Mouse (Mus musculus) liver, embryonic 15.5 days (tissue): ENCODE results near the gene Tbc1d10b. TPM values are rescaled to one million over a fixed set of nuclear protein-coding genes. Genes with fewer than 3 reads are reported as not detected.
"Not testable (repeated sequence)": the region's sequence is repeated elsewhere in the genome, so short reads cannot be mapped to it uniquely, and the experiment has no call there.

ENCODE experiments used
- ATAC-seq: fragments of 200-750 bp; cut with Nextera tagmentation; 2 replicates; pipeline ENCODE4 v1.8.0; 2017; ENCODE audit warnings: moderate number of reproducible peaks, mild to moderate bottlenecking, moderate library complexity; ENCODE audit not compliant: insufficient read depth
- H3K27ac ChIP-seq: fragments of 300-500 bp; sonication (generic); replicated peaks from 2 replicates; pipeline ENCODE4 v1.5.1; 2015; ENCODE audit warnings: mild to moderate bottlenecking, inconsistent platforms
- H3K27me3 ChIP-seq: fragments of 300-500 bp; sonication (generic); 2 replicates; pipeline ENCODE4 v1.6.1; 2015; ENCODE audit warnings: mild to moderate bottlenecking, inconsistent platforms
- H3K36me3 ChIP-seq: fragments of 300-500 bp; sonication (generic); replicated peaks from 2 replicates; pipeline ENCODE4 v1.6.1; 2015; ENCODE audit warnings: moderate library complexity, mild to moderate bottlenecking, inconsistent platforms
- H3K4me1 ChIP-seq: fragments of 300-500 bp; sonication (generic); replicated peaks from 2 replicates; pipeline ENCODE4 v1.6.1; 2015; ENCODE audit warnings: inconsistent platforms
- H3K4me2 ChIP-seq: fragments of 300-500 bp; sonication (generic); 2 replicates; pipeline ENCODE4 v1.6.1; 2015; ENCODE audit warnings: moderate library complexity, mild to moderate bottlenecking, inconsistent platforms
- H3K4me3 ChIP-seq: fragments of 300-500 bp; sonication (generic); replicated peaks from 2 replicates; pipeline ENCODE4 v1.5.1; 2015; ENCODE audit warnings: mild to moderate bottlenecking, inconsistent platforms
- H3K9ac ChIP-seq: fragments of 300-500 bp; sonication (generic); 2 replicates; pipeline ENCODE4 v1.6.1; 2015; ENCODE audit warnings: moderate library complexity, mild to moderate bottlenecking, inconsistent platforms
- H3K9me3 ChIP-seq: fragments of 300-500 bp; sonication (generic); replicated peaks from 2 replicates; pipeline ENCODE4 v1.6.1; 2016; ENCODE audit warnings: inconsistent platforms
- WGBS: fragments of 180-500 bp; shearing (Covaris S2); methylation state at CpG from one replicate; pipeline ENCODE4 v1.1.7; 2015; ENCODE audit warnings: mixed read lengths; ENCODE audit not compliant: insufficient replicate concordance; 5-methylcytosine and 5-hydroxymethylcytosine counted together
- polyA plus RNA-seq: library from polyadenylated mRNA; unstranded; fragments of >200 nt; fragmentation: Nextera tagmentation; extraction: Ambion mirVana; gene quantifications from 2 replicates; pipeline ENCODE4 v1.2.1, GENCODE M21; 2015

Gene Tbc1d10b
- 17.1 and 18.2 TPM in 2 replicates for polyA plus RNA-seq

DNA sequence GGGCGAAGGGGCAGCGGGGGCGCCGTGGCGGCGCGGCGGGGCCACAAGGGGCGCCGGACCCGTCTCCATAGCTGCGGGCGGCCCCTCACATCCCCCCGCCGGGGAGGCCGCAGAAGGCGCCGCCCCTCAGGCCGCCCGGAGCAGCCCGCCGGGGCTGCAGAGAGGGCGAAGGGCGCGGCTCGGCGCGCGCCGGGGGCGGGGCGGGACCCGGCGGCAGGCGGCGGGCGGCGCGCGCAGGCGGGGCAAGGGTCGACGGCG lies at the start of gene Tbc1d10b:
Gene Tbc1d10b (minus strand): TSS at position 174 of the 258 bp plus-strand sequence.
- Histone ChIP-seq H3K9me3 (no peaks in the 10 kb centered on the region), H3K36me3 (peaks cover 21% of the 10 kb centered on the region), H3K27me3 (no peaks in the 10 kb centered on the region), H3K4me2 (peak within 1 kb of the TSS; percentile 81), H3K27ac (peak within 1 kb of the TSS; percentile 99), H3K4me1 (peaks cover 69% of the 10 kb centered on the region), H3K9ac (peak within 1 kb of the TSS; percentile 96), H3K4me3 (peak within 1 kb of the TSS; percentile 96)
- ATAC-seq: peak; percentile 47
- WGBS: under 1% methylated on average over 42 of the region's 44 CpGs

DNA sequence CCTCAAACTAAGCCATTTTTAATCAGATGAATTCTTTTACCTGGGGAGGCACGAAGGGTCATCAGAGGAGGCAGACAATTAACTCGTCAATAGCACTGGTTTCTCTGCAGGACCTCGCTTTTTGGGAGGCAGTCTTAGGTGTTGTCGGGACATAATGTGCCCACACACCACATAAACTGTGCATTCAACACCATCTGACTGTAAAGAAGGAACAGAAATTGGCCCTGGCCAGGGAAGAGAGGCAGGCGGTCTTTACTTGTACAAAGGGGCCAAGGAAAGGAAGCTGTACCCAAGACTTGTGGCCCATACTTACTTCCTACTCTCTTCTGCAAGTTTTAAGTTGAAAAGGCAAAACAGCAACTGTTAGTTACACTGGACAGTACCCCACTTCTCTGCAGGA lies 48.2 kb upstream of the Tbc1d10b start:
- Histone ChIP-seq H3K4me3 (no peak overlapping the region), H3K9me3 (no peaks in the 10 kb centered on the region), H3K27ac (0 out of 2 replicates have a peak overlapping the region, but pooled peaks have one; percentile 41), H3K36me3 (peaks cover 16% of the 10 kb centered on the region), H3K9ac (no peak overlapping the region), H3K27me3 (no peaks in the 10 kb centered on the region), H3K4me1 (peaks cover 77% of the 10 kb centered on the region), H3K4me2 (no peak overlapping the region)
- 78% methylated on average over 5 of the region's 5 CpGs for WGBS
- ATAC-seq: no peak

DNA sequence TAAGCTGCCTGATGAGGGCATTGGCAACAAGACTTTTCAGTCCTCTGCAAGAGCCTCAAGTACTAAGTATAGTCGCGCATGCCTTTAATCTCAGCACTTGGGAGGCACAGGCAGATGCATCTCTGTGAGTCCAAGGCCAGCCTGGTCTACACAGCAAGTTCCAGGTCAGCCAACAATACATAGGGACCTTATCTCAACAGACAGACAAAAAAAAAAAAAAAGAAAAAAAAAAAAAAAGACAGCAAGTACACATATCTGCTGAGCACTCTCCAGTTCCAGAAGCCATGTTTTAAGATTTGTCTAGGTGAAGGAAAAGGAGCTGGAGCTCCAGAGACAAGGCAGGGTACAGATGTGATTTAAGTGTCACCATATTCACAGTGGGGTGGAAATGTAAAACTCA lies 47.7 kb upstream of the Tbc1d10b start:
- H3K27me3 ChIP-seq: no peaks in the 10 kb centered on the region
- H3K4me1 ChIP-seq: peaks cover 71% of the 10 kb centered on the region
- 29% methylated on average over 2 of the region's 2 CpGs for WGBS
- H3K4me3 ChIP-seq: no peak overlapping the region
- no peak overlapping the region for H3K4me2 ChIP-seq
- no peak for ATAC-seq
- H3K9me3 ChIP-seq: no peaks in the 10 kb centered on the region
- 0 out of 2 replicates have a peak overlapping the region, but pooled peaks have one; percentile 91 for H3K27ac ChIP-seq
- H3K9ac ChIP-seq: 0 out of 2 replicates have a peak overlapping the region, but pooled peaks have one; percentile 1
- H3K36me3 ChIP-seq: peaks cover 20% of the 10 kb centered on the region

DNA sequence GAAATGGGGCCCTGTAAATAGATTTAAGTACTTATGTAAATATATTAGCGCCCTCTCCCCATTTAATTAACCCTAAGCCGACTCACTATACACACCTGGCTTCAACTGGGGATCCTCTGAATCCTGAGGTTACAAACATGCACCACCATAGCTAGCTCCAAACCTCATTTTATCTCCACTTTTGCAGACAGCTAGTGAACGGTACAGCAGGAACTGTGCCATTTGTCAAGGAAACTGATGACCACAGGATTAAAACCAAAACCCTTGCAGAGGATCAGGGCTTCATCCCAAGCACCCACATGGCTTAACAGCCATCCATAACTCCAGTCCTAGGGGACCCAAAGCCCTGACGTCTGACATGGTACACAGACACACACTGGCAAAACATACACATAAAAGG lies 46.7 kb upstream of the Tbc1d10b start:
- H3K4me2 ChIP-seq: peak overlapping the region; percentile 91
- peak overlapping the region; percentile 91 for H3K27ac ChIP-seq
- H3K9me3 ChIP-seq: no peaks in the 10 kb centered on the region
- ATAC-seq: no peak
- H3K27me3 ChIP-seq: no peaks in the 10 kb centered on the region
- peaks cover 67% of the 10 kb centered on the region for H3K4me1 ChIP-seq
- peaks cover 22% of the 10 kb centered on the region for H3K36me3 ChIP-seq
- peak overlapping the region; percentile 73 for H3K4me3 ChIP-seq
- WGBS: 7% methylated on average over 4 of the region's 4 CpGs
- H3K9ac ChIP-seq: no peak overlapping the region

DNA sequence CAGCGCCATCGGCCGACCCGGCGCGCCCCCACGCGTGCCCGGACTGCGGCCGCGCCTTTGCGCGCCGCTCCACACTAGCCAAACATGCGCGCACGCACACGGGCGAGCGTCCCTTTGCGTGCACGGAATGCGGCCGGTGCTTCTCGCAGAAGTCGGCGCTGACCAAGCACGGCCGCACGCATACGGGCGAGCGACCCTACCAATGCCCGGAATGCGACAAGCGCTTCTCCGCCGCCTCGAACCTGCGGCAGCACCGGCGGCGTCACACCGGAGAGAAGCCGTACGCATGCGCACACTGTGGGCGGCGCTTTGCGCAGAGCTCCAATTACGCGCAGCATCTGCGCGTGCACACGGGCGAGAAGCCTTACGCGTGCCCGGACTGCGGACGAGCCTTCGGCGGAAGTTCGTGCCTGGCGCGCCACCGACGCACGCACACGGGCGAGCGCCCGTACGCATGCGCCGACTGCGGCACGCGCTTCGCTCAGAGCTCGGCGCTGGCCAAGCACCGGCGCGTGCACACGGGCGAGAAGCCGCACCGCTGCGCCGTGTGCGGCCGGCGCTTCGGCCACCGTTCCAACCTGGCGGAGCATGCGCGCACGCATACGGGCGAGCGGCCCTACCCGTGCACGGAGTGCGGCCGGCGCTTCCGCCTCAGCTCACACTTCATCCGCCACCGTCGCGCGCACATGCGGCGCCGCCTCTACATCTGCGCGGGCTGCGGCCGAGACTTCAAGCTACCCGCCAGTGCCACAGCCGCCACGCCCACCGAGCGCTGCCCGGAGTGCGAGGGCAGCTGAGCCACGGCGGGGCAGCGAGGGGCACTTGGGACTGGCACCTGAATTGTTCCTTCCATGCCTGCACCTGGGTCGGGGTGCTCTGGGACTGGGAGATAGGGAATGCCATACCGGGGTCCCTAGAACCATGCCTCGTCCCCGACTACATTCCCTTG lies 45.8 kb upstream of the Tbc1d10b start:
- WGBS: under 1% methylated on average over 136 of the region's 136 CpGs
- peak; percentile 93 for ATAC-seq
- H3K4me1 ChIP-seq: peaks cover 57% of the 10 kb centered on the region

DNA sequence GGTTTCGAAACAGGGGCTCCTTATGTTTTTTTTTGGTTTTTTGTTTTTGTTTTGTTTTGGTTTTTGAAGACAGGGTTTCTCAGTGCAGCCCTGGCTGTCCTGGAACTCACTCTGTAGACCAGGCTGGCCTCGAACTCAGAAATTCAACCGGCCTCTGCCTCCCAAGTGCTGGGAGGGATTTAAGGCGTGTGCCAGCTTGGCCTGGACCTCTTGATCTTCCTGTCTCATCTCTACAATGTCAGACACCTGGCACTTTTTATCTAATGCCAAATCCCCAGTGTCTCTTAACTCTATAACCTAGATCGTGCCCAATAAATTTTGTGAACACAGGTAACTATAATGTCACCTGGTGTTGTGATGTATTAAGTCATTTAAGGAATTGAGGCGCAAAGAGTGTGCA lies 45.1 kb upstream of the Tbc1d10b start:
- H3K4me2 ChIP-seq: peak overlapping the region; percentile 91
- no peak for ATAC-seq
- peak overlapping the region; percentile 69 for H3K9ac ChIP-seq
- H3K36me3 ChIP-seq: peaks cover 21% of the 10 kb centered on the region
- peaks cover 50% of the 10 kb centered on the region for H3K4me1 ChIP-seq
- 66% methylated on average over 6 of the region's 6 CpGs for WGBS
- no peaks in the 10 kb centered on the region for H3K9me3 ChIP-seq
- peak overlapping the region; percentile 91 for H3K27ac ChIP-seq
- H3K4me3 ChIP-seq: peak overlapping the region; percentile 73
- H3K27me3 ChIP-seq: no peaks in the 10 kb centered on the region

More for the DNA sequence above, 45.8 kb upstream of the Tbc1d10b start:
- Histone ChIP-seq H3K27ac (peak overlapping the region; percentile 91), H3K4me2 (peak overlapping the region; percentile 91), H3K36me3 (peaks cover 26% of the 10 kb centered on the region), H3K4me3 (peak overlapping the region; percentile 73), H3K9me3 (no peaks in the 10 kb centered on the region), H3K9ac (peak overlapping the region; percentile 69), H3K27me3 (no peaks in the 10 kb centered on the region)

DNA sequence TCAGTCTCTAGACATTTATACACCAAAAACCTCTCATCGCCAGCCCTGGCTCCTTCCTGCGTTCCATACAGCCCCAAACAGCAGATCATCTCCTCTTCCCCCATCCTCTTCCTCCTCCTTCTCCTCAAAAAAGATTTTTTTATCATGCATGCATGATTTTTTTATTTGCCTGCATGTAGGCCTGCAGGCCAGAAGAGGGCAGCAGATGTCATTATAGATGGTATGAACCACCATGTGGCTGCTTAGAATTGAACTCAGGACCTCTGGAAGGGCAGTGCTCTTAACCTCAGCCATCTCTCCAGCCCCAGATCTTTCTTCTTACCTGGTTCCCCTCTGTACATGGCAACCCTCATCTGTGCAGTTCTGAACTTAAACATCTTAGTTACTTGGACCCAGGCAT lies 44.1 kb upstream of the Tbc1d10b start:
- Histone ChIP-seq H3K4me3 (no peak overlapping the region), H3K36me3 (peaks cover 21% of the 10 kb centered on the region), H3K4me2 (no peak overlapping the region), H3K27ac (no peak overlapping the region), H3K27me3 (no peaks in the 10 kb centered on the region), H3K9me3 (no peaks in the 10 kb centered on the region), H3K4me1 (peaks cover 47% of the 10 kb centered on the region), H3K9ac (no peak overlapping the region)
- 48% methylated on average over 2 of the region's 2 CpGs for WGBS
- ATAC-seq: no peak

DNA sequence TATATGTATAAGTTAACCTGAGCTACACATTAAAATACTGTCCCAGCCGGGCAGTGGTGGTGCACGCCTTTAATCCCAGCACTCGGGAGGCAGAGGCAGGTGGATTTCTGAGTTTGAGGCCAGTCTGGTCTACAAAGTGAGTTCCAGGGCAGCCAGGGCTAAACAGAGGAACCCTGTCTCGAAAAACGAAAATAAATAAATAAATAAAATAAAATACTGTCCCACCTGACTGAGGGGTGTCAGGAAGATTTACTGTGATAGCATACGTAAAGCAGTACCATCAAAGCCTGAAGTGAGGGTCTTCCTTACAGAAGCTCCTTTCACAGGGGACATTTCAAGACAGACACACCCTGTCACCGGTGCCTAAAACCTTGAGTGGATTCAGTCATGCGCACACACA lies 42.2 kb upstream of the Tbc1d10b start:
- peaks cover 43% of the 10 kb centered on the region for H3K4me1 ChIP-seq
- H3K27me3 ChIP-seq, H3K9ac ChIP-seq, H3K9me3 ChIP-seq, H3K36me3 ChIP-seq, H3K4me3 ChIP-seq, H3K27ac ChIP-seq, ATAC-seq, H3K4me2 ChIP-seq: not testable (repeated sequence)
- 78% methylated on average over 8 of the region's 8 CpGs for WGBS

DNA sequence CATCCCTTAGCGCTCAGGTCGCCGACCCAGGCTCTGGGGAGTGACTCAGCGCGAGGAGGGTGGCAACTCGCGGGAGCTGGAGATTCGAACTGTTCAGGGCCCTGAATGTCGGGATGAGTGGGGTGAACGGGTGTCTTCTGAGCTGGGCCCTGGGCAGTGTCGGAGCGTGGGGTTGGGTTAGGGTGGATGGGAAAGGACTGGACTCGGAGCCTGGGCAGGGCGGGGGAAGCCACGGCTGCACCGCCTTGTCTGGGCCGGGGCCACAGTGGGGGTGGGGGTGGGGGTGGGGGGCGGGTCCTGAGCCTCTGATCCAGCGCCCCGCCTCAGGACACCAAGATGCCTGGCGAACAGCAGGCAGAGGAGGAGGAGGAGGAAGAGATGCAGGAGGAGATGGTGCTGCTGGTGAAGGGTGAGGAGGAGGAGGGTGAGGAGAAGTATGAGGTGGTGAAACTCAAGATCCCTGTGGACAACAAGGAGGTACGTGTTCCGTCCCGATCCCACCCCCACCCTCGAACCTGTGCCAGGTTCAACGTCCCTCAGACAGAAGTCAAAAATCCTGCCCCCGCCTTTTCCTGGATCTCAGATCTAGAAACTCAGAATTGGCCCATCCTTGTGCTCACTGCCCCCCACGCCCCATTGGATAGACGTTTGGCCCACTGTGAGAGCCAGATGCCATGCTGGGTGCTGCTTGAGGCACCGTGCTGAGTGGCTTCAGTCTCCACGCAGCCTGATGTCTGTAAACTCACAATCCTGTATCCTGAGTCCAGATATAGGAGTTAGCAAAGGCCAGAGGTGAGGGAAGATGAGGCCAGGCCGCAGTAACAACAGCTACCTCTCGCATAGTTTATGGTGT lies 36.6 kb upstream of the Tbc1d10b start:
- Histone ChIP-seq H3K4me2 (peak overlapping the region; percentile 100), H3K27ac (peak overlapping the region; percentile 91), H3K9me3 (no peaks in the 10 kb centered on the region), H3K4me3 (peak overlapping the region; percentile 84), H3K9ac (peak overlapping the region; percentile 88), H3K36me3 (peaks cover 4% of the 10 kb centered on the region; the same call in 1 of the 2 replicates), H3K4me1 (peaks cover 35% of the 10 kb centered on the region), H3K27me3 (no peaks in the 10 kb centered on the region)
- 11% methylated on average over 32 of the region's 33 CpGs for WGBS
- ATAC-seq: peak; percentile 50; the same call in 1 of the 2 replicates

DNA sequence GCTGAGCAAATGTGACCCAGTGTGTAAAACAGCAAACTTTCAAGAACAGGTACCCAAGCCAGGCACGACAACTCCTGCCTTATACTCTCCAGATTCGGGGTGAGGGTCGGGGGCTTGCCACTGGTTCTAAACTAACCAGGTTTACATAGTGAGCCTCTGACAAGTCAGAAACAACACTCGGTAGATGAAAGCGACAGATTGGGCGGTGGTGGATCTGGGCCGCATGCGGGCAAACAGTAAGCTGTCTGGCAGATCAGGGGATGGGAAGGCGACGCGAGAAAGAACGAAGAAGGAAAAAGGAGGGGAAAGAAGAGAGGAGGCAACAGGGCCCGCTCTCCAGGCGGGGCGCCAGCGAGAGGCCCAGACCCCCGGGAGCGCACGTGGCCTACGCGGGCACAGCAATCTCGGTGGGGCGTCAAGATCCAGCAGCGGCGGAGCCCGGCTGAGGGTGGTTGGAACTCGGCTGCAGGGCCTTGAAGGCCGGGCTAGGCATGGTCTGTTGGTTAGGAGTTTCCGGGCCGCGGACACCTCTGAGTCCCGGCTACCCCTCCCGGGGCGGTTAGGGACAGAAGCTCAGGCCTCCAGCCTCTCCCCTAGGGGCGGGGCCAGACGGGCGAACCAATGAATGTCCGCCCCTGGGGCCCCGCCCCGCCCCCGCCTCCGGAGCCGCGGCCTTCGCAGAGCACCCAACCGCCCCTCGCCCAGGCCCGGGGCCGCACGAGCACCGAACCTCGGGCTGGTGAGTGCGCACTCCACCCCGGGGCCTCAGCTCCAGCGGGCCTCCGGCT lies 35.8 kb upstream of the Tbc1d10b start, which contains the start of gene Zfp771:
Gene Zfp771 (plus strand): TSS at position 405 of the 788 bp plus-strand sequence.
- WGBS: 2% methylated on average over 56 of the region's 56 CpGs
- ATAC-seq: peak; percentile 94
- Histone ChIP-seq H3K4me1 (peaks cover 35% of the 10 kb centered on the region), H3K4me3 (peak within 1 kb of the TSS; percentile 84), H3K9ac (peak within 1 kb of the TSS; percentile 88), H3K27me3 (no peaks in the 10 kb centered on the region), H3K27ac (peak within 1 kb of the TSS; percentile 91), H3K4me2 (peak within 1 kb of the TSS; percentile 100), H3K36me3 (no peaks in the 10 kb centered on the region), H3K9me3 (no peaks in the 10 kb centered on the region)
